Mouse (Mus musculus): ENCODE measurements around the gene Gfod1. TPM values are rescaled to one million over a fixed set of nuclear protein-coding genes. Genes with fewer than 3 reads are reported as not detected.

Gfod1 gene
- total RNA-seq, 2 experiments from 2014 or later: 5.2 to 6.4 TPM

GRCm38 (mm10) chr13:43300366-43300765 is 3.6 kb downstream of the Gfod1 start:
- no peak for DNase-seq (ENCODE audit: low spot score in 2 of 2)

DNA sequence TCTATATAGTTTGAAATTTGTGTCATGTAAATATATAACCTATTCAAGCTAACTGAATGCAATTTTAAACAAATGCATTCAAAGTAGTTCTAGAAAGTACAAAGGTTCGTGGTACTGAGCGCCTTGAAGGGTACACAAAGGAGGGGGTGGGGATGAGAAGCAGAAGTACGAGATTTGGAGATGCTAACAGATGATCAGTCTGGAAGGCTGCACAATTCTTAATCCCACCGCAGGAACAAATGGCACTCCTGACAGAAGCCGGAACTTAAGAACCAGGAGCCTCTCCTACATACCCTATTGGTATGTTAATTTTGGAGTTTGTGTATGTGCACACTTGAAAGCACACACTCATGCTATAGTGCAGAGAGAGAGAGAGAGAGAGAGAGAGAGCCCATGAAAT is 4.8 kb downstream of the Gfod1 start:
- no peak for DNase-seq (ENCODE audit: low spot score in 2 of 2)

DNA sequence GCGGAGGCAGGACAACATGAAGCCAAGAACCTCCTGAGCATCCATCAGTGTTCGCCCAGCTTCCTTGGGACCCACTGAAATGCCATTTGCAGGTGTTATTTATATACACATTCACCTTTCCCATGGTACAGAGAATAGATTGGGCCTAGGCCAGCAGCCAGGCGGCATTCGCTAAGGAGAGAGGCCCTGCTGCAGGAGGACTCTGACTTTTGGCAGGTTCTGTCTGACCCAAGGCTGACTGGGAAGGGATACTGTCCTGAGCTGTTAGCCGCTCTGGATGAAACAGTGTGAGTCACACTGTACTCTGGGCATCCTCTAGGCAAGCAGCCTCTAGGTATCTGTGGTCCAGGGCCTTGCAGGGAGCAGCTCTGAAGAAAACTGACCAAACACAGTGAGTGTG is 6.4 kb downstream of the Gfod1 start:
- DNase-seq (ENCODE audit: low spot score in 2 of 2): no peak

DNA sequence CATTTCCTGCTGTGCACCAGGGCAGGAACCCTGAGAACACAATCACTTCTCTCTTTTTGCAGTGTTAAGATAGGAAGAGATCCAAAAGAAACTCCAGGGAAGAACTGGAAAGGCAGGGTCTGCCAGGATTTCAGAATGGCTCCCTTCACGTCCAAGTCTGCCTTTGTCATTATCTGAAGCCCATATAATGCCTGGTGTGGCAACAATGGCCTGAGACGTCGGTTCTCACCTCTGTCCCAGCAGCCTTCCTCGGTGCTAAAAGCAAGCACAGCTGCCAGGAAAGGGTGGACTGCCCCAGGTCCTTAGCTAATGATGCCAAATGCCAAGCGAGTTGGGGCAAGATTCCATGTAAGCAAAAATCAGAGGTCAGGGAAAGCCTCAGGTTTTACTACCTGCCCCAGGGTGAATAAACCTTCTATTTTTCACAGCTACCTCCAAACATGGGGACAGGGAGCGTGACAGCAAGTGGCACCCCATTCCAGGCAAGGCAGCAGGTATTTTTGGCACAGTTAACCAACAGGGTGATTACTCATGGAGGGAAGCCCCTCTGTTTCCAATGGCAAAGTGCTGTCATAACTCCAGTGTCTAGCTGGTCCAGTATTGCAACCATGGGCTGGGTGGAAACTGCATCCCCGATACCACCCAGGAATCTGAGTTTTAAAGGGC is 7.7 kb downstream of the Gfod1 start:
- DNase-seq (ENCODE audit: low spot score in 2 of 2): no peak

DNA sequence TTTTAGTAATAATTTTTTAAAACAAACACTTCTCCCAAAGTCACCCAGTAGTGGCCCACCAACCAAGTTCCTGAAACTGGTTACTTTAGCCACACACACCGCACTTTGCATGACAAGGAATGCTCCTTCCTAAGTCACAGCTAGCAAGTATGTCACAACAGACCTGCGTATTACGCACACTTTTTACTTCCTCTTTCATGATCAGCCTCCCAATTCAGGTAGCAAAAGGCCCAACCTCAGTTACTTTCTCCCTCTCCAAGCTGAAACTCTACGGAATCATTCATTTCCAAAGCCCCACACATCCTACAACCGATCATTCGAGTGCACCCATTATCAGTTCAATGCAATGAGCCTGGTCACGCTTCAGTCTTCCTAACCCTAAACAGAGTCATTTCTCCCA is 8.3 kb downstream of the Gfod1 start:
- DNase-seq (ENCODE audit: low spot score in 2 of 2): no peak

DNA sequence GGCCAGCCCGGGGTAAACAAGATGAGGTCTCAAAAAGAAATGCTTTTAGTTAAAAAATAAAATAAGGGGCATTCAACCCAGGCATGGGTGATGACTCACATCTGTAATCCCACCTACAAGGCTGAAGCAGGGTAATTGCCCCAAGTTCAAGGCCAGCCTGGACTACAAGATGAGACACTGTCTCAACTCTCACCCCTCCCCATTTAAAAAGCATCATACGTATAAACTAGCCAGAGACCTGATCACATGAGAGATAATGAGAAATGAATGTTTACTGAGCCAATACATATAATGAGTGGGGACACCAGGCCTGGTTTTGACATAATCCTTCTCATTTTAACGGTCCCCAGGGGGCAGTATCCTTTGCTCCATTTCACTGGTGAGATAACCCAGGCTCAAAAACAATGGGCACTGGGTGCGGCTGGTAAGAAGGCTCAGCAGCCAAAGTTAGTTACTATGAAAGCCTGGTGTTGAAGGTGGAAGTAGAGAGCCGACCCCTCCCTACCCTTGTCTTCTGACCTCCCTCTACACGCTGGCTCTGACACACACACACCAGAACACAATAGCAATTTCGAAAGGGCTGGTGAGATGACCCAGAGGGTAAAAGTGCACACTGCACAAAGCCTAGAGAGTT is 8.9 kb downstream of the Gfod1 start:
- no peak for DNase-seq (ENCODE audit: low spot score in 2 of 2)

DNA sequence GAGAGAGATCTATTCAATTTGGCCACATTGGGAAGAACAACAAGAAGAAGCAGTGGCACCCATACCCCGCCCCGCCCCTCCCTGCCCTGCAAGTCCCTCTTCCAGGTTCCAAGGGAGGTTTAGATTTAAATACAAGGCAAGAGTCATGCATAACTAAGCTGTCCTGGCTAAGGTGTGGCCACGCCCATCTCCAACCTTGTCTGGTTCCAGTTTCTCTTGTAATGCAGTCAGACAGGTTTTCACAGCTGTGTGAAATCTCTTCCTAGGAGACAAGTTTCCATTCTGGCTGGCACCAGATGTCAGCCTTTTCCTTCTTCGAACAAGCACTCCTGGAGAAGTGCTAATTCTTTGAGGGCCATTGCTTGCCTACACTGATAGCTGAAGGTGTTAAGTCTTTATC is 11.1 kb downstream of the Gfod1 start:
- no peak for DNase-seq (ENCODE audit: low spot score in 2 of 2)

- no peak for DNase-seq (ENCODE audit: low spot score in 2 of 2)
Observed at GRCm38 (mm10) chr13:43289076-43289475, 14.9 kb downstream of the Gfod1 start.

DNA sequence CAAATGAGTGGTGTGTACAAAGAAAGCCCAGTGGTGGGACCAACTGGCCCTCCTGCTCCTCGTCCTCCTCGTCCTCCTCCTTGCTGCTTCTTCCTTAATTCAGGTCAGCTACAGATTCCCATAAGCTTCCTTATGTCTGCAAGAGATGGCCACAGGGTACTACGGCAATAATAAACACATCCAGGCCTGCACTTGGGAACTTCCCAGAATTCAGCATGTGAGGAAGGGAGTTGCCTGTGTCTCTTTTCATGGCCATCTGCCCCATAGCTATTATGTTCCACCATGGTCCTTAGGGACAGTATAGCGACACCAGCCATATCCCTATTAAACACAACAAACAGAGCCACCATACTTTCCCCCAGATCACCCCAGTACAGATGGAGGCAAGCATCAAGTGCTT is 15.5 kb downstream of the Gfod1 start:
- no peak for DNase-seq (ENCODE audit: low spot score in 2 of 2)

- no peak for DNase-seq (ENCODE audit: low spot score in 2 of 2)
Observed at GRCm38 (mm10) chr13:43288026-43288425, 15.9 kb downstream of the Gfod1 start.

- no peak for DNase-seq (ENCODE audit: low spot score in 2 of 2)
Observed at GRCm38 (mm10) chr13:43286836-43287235, 17.1 kb downstream of the Gfod1 start.

GRCm38 (mm10) chr13:43284711-43285151 is 19.2 kb downstream of the Gfod1 start:
- no peak for DNase-seq (ENCODE audit: low spot score in 2 of 2)

DNA sequence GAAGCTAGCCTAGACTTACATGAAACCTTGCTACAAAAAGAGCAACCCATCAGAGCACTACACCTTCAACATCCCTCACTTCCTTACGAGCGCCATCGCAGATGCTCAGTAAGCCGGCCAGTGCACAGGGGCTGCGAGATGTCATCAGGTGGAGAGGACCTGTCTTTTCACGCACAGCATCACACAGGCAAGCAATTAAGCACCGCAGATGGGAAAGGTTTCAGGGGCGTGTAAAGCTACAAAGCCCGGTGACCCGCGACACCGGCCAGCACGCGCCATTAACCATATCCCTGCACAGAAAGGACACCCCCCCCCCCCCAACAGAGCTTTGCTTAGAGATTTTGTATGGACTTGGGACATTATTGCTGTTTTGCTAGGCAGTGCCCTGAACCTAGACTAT is 30.1 kb downstream of the Gfod1 start:
- DNase-seq (ENCODE audit: low spot score in 2 of 2): no peak

- DNase-seq (ENCODE audit: low spot score in 2 of 2): no peak
Observed at GRCm38 (mm10) chr13:43272303-43273135, 31.5 kb downstream of the Gfod1 start.

DNA sequence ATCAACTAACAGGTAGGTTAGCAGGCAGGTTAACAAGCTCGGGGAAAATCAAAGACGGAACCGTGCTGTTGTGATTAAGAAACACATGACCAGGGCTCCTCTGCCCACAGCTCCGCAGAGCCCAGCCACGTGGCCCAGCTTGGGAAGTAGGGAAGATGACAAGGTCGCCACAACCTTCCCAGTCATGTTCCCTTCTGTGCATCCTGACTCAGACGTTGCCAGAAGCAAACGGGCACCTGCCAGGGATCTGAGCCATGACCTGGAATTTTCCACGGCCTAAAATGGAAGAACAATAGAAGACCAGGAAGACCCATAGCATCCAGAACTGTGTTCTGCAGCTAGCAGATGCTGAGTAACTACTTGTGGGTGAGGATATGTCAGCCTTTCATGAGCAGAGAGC is 32.5 kb downstream of the Gfod1 start:
- no peak for DNase-seq (ENCODE audit: low spot score in 2 of 2)

DNA sequence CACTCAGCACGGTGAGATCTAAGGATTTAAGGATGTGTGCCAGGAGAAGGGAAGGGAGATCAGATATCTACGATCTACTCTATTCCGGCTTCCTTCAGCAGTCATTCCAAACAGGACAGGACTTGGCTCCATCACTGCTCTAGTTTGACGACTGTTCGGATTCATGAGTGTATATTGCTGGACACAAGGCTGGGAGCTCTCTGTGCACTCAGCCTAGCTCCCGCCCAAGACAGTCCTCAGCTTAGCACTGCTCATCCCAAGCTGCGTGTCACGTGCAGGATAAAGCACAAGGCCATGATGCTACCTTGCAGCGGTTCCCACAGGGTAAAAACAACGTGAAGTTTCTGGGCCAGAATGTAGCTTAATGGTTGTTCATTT is 33.8 kb downstream of the Gfod1 start:
- no peak for DNase-seq (ENCODE audit: low spot score in 2 of 2)

GRCm38 (mm10) chr13:43269460-43270219 is 34.3 kb downstream of the Gfod1 start:
- no peak for DNase-seq (ENCODE audit: low spot score in 2 of 2)

- no peak for DNase-seq (ENCODE audit: low spot score in 2 of 2)
Observed at GRCm38 (mm10) chr13:43268539-43269327, 35.2 kb downstream of the Gfod1 start.

GRCm38 (mm10) chr13:43267902-43268301 is 36.1 kb downstream of the Gfod1 start:
- no peak for DNase-seq (ENCODE audit: low spot score in 2 of 2)

DNA sequence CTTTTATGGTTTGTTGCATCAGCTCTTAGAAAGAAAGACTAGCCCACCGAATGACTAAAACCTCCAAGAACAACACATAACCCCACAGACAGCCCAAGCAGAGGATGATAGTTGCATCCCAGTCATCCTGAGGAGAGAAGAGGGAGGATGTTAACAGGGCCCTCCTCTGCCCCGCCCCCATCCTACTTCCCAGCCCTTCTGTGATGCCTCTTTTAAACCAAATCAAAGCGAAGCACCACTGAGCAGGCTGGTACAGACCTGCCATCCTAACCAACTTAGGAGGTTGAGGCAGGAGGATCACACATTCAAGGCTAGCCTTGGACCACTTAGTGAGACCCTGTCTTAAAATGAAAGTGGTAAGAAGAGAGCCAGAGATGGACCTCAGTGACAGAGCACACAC is 36.8 kb downstream of the Gfod1 start:
- no peak for DNase-seq (ENCODE audit: low spot score in 2 of 2)

DNA sequence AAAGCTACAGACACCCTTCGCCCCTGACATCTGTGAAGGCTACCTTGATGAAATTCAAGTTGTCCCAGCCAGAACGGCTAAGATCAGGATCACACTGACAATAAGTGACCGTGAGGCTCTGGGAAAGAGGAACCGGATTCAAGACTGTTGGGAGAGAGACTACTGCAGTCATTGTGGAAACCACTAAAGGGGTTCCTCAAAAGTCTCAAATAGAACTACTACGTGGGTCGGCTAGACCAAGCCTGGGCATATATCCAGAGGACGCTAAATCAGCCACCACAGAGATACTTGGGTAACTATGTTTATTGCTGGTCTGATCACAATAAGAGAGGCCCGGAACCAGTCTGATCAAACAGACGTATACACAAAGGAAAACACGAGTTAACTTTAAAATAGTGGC is 37.6 kb downstream of the Gfod1 start:
- DNase-seq (ENCODE audit: low spot score in 2 of 2): no peak
